Mouse (Mus musculus) adrenal gland, postnatal 36 days (tissue): Measurements from ENCODE around the gene Tfpt. TPM values are rescaled to one million over a fixed set of nuclear protein-coding genes. Genes with fewer than 3 reads are reported as not detected.
A peak's percentile ranks its signal among the peaks of the same experiment; 100 is the strongest.

Experiments used
- DNase-seq, 2 experiments: peaks; one replicate each; pipeline ENCODE4 v3.0.0; 2021; ENCODE audit warnings: mixed read lengths in 1 of 2
- long read RNA-seq, 2 experiments: library from polyadenylated mRNA; stranded (forward); transcript quantifications; one replicate each; pipeline ENCODE4 v2.0.0; 2021; ENCODE audit warnings: borderline sequencing depth in 2 of 2
- total RNA-seq, 2 experiments: library from RNA; stranded (reverse); gene quantifications; 2 replicates each; pipeline ENCODE4 v1.2.3; 2021

The Tfpt gene
- total RNA-seq, result 10 to 100 TPM; 26.3 to 29.6 TPM
- long read RNA-seq, experiment 1, transcript Tfpt-202 (6 exons, 1,166 nt), result major isoform, 7 of 18 reads
- long read RNA-seq, experiment 1, partial matches to known transcripts, result 2 of 18 reads
- long read RNA-seq, experiment 1, other reads (novel, unspliced or antisense), result 6 of 18 reads
- long read RNA-seq, experiment 2, transcript Tfpt-202 (6 exons, 1,166 nt), result major isoform, 6 of 13 reads
- long read RNA-seq, experiment 2, partial matches to known transcripts, result 0 of 13 reads
- long read RNA-seq, experiment 2, other reads (novel, unspliced or antisense), result 5 of 13 reads

DNA sequence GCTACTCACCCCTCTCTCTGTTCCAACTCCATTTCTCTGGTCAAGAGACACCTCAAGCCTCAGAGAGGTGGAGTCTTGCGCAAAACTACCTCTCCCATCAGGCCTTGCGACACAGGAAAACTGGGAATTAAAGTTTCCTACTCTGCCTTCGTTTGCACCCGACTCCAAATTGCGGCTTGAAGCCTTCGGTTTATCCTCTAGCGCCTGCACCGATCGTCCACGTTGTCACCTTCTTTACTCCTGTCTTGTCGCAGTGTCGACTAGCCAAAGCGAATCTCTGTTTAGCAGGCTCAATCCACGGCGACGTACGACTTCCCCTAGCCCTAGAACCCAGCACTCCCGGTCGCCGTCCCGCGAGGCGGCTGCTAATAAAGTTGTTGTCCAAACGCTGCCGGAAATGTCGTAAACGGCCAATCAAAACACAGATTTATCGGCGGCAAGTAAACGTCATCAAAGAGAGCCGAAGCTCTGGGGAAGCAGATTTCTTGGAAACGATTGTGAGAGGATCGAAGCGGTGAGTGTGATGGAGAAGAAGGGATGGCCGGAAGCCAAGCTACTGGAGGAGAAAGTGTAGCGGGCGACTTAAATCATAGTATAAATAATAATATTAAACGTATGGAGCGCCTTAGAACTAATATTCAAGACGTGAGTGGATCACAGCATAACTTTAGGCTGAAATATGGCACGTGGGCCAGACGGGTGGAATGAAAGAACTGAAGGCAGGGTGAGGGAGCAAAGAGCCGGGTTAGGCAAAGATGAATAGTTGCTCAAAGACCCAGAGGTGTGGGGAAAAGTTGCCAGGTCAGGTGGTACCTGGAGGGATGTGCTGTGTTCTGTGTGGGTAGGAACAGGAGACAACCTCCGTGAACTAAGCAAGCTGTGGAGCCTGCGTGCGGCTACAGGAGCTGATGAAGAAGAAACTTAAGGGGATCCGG, at the start of gene Tfpt, which contains the start of gene Prpf31:
Gene Tfpt (minus strand): TSS at position 387 of the 935 bp plus-strand sequence.
Gene Prpf31 (plus strand): TSS at position 443 of the 935 bp plus-strand sequence.
- DNase-seq, result peak; percentile 92

GRCm38 (mm10) chr7:3677342-3677741, 47.6 kb upstream of the Tfpt start, which contains the start of gene Tmc4:
Tmc4 (minus strand) TSS chr7:3677553.
- no peak for DNase-seq

- no peak for DNase-seq
These were observed 46.6 kb upstream of the Tfpt start for GRCm38 (mm10) chr7:3676371-3676770.

GRCm38 (mm10) chr7:3675228-3675548, 45.5 kb upstream of the Tfpt start:
- DNase-seq, result no peak

GRCm38 (mm10) chr7:3674507-3675227, 44.9 kb upstream of the Tfpt start:
- DNase-seq, result peak; percentile 84 to 90

- peak; percentile 33 to 47 for DNase-seq
These were observed 37.2 kb upstream of the Tfpt start for GRCm38 (mm10) chr7:3666921-3667391.

GRCm38 (mm10) chr7:3665215-3666114, 35.7 kb upstream of the Tfpt start, which contains the start of gene Leng1:
Leng1 (minus strand) TSS chr7:3665840.
- peak; percentile 96 to 98 for DNase-seq

DNA sequence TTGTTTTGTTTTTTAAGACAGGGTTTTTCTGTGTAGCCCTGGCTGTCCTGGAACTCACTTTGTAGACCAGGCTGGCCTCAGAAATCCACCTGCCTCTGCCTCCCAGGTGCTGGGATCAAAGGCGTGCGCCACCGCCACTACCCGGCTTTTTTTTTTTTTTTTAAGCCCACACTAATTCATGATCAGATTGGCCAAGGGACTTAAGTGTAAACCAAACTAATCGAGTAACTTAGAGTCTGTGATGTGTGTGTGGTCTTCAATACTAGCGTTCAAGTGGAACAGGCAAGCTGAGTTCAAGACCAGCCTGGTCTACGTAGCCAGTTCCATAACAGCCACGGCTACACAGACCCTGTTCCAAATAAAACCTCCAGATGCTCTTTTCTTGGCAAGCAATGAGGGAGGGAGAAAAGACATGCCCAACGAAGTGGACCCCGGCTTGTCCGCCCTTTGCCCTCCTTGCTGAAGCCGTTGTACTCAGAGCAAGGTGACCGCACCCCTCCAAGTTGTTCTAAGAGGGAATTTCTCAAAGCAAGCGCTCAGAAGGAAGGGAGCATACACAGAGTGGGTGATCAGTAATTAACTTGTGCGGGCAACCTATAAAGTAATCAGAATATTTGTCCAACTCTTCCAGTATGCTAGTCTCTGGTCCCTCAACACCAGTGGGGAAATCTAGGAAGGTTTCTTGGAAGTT, 34.9 kb upstream of the Tfpt start:
- peak in 1 of 2 experiments; percentile 31 for DNase-seq

- no peak for DNase-seq
These were observed 28.8 kb upstream of the Tfpt start for GRCm38 (mm10) chr7:3658578-3658977.

GRCm38 (mm10) chr7:3656966-3657365, 27.2 kb upstream of the Tfpt start:
- DNase-seq, result no peak

DNA sequence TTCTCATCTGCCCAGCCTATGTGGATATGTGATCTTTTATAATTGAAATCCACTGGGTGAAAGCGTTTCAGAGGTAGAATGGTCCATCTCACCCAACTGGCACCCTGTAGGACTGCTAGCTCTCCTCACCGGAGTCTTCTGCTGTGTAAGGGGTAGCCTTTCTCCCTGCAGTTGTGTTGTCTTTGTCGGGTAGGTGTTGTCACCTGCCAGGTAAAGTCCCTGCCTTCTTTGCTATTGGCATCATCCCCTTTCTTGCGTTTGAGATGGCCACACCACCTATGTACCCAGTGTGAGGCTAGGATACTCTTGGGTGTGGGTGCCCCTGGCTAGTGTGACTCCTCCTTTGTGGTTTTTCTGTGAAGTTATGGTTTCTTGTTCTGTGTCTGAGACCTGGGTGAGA, 16.9 kb upstream of the Tfpt start:
- no peak for DNase-seq

GRCm38 (mm10) chr7:3646188-3646587, 16.5 kb upstream of the Tfpt start:
- no peak for DNase-seq

DNA sequence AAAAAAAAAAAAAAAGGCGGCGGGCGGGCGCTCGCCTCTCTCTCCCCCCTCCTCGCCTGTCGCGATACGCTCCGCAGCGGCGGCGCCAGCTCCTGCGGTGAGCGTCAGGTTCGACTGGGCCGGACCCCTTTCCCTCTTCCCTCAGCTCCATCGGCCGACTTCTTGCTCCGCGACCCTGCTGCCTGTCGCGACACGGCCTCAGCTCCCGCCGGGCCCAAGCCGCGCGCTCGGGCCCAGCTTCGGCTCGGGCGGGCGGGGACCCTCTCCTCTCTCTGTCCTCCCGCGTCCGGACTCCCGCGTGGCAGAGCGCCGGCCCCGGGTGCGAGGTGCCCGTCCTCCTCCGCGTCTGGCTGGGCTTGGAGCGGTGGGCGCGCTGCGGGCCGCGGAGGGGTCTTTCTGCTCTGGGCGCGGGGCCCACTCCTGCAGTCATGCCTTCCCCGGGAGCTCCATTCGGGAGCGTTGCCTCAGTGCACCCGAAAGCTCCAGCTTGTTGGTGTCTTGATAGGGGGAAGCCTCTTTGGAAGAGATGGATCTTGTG, 15.8 kb upstream of the Tfpt start:
- DNase-seq, result no peak

DNA sequence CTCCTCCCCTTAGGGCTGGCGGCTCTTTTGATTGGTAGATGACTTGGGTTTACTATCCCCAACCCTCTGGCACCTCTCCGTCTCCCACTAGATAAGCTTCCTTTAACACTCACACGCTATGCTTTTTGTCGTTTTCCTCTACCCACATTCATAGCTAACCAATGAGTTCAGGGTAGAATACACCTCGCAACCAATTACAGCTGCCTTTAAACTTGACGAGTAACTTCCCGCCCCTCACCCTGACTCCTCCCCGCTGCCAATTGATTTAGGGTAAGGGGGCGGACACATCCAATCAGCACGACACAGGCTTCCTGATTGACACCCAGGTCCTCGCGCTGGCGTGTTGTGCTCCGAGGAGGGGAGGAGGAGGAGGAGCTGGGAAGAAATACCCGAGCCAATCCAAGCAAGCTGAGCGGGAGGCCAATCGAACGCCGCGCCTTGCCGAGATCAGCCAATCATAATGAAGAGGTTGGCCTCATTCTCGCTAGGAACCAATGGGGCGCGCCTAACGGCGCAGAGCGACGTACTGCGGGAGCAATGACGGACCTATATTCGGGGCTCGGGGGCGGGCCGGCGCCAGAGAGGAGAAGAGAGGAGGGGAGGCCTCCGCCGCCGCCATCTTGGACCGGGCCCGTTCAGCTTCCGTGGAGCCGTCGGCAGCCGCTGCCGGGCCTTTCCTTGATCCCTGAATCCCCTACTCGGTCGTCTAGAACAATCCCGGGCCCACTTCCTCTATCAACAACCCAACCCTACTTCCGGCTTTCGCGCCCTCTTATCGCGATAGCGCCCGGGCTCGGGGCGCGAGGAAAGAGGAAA, 15.2 kb upstream of the Tfpt start, which contains the start of gene Cnot3:
Gene Cnot3 (plus strand): TSS at position 597 of the 816 bp plus-strand sequence.
- DNase-seq, result peak; percentile 97 to 98

GRCm38 (mm10) chr7:3644348-3644671, 14.6 kb upstream of the Tfpt start:
- peak in 1 of 2 experiments; percentile 87 for DNase-seq

- no peak for DNase-seq
These were observed 14.1 kb upstream of the Tfpt start for GRCm38 (mm10) chr7:3643843-3644242.

GRCm38 (mm10) chr7:3643412-3643811, 13.7 kb upstream of the Tfpt start:
- DNase-seq, result no peak

DNA sequence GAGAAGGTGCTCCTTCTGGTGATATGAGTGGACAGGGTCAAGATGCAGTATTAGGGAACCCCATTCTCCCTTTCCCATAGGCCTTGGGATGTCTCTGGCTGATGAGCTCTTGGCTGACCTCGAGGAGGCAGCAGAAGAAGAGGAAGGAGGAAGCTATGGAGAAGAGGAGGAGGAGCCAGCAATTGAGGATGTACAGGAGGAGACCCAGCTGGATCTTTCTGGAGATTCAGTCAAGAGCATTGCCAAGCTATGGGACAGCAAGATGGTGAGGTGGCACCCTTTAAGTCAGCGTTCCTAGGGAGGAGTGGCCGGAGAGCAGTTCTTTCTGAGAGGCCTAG, 718 bp upstream of the Tfpt start:
- DNase-seq, result no peak

DNA sequence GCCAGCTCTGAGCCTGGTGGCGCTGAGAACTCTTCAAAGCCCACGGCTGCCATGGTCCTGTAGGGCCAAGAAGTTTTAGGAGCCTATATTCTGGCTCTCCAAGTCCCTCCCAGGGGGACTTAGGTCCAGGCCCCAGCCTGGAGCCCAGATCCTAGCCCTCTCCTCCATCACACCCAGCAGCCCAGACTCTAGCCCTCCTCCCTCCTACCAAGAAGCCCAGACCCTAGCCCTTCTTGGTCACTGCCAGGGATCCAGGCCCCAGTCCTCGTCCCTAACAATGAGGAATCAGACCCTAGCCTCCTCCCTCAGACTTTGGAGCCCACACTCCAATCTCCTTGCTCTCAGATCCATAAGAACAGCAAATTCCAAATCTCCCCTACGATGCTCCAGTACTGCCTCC, 699 bp downstream of the Tfpt start:
- DNase-seq, result no peak
